Mouse (Mus musculus): ENCODE measurements around the gene Slc5a4a.

The Slc5a4a gene

GRCm38 (mm10) chr10:76218240-76218639 lies 71.0 kb downstream of the Slc5a4a start:
- no peak for ATAC-seq (ENCODE audit: low TSS enrichment)

GRCm38 (mm10) chr10:76225944-76226343 lies 78.7 kb downstream of the Slc5a4a start:
- no peak for ATAC-seq (ENCODE audit: low TSS enrichment)

- ATAC-seq (ENCODE audit: low TSS enrichment): no peak
Observed at GRCm38 (mm10) chr10:76229627-76230026, 82.4 kb downstream of the Slc5a4a start.

- peak; percentile 99 for ATAC-seq (ENCODE audit: low TSS enrichment)
Observed at GRCm38 (mm10) chr10:76237341-76238225, 90.3 kb downstream of the Slc5a4a start, which contains the start of gene Prmt2. TSS of gene Prmt2 (minus strand) at chr10:76237865.

All from frontal cortex, adult (tissue).